Mouse (Mus musculus): ENCODE measurements around the gene Taok2. TPM values are rescaled to one million over a fixed set of nuclear protein-coding genes. Genes with fewer than 3 reads are reported as not detected.

Taok2 gene
- polyA plus RNA-seq, 2 experiments from 2014 or later: 15.3 to 15.6 TPM

DNA sequence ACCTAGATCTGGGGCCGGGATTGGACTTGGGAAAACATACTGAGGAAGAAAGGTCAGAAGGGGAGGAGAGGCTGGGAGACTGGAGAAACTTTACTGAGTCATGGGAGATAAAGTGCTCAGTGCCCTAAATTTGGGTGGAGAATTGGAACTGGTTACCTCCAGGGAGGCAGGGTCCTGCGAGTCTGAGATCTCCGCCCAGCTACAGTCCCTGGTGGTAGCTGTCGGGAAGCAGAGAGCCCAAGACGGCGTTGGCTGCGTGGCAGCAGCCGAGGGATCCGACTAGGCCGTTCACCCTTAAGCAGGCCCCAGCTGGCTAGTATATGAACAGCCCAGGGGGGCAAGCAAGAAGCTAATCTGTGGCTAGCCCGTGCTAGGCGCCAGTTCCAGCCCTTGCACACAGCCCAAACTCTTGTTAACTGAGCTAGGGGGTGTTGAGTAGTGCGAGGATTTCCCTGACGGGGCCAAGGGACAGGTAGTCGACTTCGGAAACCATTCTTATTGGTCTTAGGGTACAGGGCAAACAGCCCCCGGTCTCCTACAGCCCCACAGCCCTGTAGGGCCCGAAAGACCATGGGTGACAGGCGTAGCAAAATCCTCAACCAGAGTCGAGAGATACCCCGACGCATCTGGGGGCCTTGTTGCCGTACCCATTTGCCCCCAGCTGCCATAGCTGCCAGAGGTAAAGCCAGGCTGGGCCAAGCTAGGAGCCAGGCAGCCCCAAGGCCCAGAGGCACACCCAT lies 14.6 kb downstream of the Taok2 start:
- no peak for ATAC-seq

DNA sequence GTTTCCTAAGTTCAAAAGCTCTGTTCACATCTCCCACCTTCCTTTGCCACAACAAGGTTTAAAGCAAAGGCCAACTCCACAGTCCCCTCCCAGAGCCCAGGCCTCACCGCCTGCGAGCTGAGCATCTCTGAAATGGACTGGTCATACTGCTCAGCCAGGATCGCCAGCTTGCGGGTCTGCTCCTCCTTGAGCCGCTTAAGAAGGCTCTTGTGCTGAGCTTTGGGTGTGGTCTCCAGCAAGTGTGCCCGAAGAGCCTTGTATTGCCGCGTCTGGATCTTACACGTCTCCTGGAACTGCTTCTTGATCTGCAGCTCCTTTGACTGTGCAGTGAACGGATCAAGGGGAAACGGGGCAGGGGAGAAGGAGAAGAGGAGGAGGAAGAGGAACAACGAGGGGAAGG lies 16.5 kb downstream of the Taok2 start:
- ATAC-seq: no peak

DNA sequence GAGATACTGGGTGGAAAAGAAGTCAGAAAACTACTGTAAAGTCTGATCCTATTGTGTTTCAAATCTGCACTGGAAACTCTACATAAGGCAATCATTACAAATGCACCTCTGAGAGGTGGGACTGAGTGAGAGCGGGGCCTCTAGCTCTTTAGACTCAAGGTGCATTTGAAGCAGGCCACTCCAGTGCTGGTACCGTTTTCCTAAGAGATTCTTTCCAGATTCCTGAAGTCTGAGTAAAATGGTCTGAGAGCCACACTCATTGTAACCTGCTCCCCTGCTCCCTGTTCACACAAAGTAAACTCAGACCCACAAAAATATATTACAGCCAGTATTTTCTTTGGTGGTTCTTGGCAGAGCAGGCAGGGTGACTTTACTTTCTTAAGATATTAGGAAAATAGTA lies 17.0 kb downstream of the Taok2 start:
- no peak for ATAC-seq

DNA sequence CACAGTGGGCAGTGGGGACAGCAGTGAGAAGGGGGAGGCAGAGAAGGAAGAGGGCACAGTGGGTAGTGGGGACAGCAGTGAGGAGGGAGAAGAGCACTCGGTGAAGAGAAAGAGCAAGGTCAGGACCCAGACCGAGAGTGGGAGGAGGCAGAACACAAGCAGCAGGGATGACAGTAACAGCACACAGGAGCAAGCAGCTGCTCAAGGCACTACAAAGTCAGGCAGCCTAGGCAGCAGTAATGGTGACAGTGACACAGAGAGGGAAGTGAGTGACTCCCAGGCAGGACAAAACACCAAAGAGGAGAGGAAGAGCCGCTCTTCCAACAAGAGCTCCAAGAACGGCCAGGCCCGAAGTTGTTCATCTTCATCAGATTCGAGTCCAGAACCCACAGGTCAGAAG lies 20.7 kb downstream of the Taok2 start:
- no peak for ATAC-seq

DNA sequence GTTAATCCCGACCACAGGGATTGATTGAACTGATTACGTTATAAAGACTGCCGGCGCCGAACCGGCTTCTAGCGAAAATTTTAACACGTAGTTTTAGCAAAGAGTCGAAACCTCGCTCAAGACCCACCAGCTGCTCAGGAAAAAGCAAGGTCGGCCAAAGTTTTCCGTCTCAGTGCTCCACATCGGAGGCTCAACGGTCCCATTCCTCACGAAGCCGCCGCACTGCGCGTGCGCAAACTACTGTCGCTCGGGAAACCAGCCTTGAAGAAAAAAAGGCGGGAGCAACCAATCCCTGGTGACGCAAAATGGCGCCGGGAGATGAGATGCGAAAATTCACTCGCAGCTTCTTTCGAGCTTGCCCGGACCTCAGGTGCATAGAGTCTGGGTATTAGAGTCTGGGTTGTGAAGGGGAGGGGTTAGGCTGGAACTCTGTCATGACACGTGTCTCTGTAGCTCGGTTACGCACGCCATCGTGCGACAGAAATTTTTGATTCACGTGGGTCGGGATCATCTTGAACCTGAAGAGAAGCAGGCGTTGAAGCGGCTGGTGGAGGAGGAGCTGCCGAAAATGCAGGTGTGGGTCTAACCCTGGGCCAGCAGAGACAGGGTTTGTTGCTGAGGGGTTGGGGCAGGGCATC lies 22.2 kb downstream of the Taok2 start, which contains the start of gene Ino80e:
Gene Ino80e (minus strand): TSS at position 231 of the 638 bp plus-strand sequence.
- ATAC-seq: peak; percentile 69

DNA sequence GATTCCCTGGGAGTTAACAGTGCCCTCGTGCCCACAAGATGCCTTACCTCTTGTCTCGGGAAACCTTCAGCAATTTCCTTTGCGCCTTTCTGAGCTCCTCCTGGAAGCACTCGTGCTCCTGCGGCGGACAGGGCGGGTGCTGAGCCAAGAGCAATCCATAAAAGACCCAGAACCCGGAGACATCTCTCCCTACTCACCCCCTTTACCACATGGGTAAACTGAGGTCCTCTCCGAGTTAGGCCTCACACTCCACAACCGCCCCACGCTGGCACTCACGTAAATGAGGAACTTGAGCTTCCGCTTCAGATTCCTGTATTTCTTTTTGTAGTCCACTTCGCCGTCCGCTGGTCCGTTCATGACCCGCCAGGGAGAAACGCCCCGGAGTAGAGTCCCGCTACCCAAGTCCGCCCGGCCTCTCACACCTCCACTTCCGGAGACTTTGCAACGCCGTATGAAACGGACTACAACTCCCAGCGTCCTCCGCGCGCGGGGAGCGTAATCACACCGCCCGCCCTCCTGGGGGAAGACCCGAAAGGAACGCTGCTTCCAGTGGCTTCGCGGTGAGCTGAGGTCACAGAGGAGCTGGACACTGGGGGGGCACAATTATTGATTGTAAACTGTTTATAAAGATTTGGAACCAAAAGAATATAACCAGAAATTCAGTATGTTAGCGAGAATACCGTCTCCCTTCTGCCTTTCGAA lies 22.9 kb downstream of the Taok2 start, which contains the start of gene Hirip3:
Gene Hirip3 (plus strand): TSS at position 544 of the 702 bp plus-strand sequence.
- peak; percentile 88 for ATAC-seq

DNA sequence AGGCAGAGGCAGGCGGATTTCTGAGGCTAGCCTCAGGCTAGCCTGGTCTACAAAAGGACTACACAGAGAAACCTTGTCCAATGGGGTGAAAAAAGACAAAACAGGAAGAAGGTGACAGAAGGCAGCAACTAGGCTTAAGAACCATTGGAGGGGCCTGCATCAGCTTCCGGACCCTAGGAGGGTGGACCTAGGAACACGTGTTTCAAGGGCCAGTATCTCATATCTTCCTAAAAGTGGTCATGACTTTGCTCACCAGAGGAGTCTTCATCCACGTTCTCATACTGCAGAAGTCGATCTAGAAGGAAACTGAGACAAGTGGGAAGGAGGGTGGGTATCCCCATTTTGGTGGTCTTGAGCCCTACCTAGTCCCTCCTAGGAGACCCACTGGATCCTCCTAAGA lies 23.5 kb downstream of the Taok2 start:
- ATAC-seq: no peak

DNA sequence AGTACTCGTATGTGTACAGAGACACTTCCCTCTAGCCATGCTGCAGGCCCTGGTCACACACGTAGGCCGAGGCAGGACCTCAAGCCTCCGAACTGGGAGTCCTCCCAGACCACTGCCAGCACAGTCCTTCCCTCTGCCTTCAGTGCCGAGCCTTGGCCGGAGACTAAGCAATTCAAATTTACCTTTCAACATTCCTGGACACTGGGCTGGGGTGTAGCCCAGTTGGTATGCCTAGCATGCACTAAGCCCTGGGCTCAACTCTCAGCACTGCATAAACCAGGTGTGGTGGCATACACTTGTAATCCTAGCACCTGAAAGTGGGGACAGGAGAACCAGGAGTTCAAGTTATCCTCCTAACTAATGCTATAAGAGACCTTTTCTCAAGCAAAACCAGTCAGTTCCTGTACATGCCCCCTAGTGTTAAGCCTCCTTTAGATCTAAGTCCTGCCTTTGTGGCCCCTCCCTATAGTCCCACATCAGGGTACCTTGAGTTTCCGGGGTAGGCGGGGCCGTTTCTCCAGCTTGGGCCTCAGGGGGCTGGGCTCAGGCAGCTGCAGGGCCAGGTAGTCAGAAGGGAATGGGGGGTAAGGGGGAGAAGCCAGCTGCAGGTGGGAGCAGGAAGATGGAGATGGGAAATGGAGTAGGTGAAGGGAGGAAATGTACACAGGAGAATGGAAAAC lies 27.6 kb downstream of the Taok2 start:
- no peak for ATAC-seq

DNA sequence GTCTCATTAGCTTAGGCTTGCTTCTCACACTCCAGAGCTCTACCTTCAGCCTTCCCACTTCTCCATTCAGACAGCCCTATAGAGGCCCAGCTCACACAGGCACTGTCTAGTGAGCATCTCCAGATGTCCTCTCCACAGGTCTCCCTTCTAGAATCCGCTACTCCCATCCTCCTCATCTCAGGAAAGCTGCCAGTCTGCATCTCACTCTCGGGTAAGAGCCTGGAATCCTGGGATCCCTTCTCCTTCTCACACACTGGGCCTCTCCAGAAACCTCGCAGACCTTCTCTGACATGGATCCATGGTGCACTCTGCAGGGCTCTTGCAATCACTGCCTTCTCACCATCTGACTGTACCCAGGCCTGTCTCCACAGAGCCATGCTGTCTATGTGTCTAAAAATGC lies 28.9 kb downstream of the Taok2 start:
- ATAC-seq: no peak

DNA sequence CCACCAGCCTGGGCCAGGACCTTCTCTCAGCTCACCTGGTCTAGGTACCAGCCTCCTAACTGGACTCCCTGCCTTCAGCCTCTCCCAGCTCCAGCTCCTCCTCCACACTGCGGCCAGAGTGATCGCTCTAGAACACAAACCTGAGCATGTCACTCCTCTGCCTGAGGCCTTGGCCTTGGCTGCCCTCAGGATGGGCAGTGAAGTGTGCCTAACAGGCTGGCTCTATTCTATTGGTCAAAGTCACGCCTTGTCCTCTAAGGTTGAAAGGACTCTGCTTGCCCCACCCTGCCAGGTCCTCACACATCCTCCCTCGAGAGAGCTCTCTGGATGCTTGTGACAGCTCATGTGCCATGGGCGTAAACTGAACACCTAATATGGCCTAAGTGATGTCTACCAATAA lies 31.0 kb downstream of the Taok2 start:
- ATAC-seq: no peak

DNA sequence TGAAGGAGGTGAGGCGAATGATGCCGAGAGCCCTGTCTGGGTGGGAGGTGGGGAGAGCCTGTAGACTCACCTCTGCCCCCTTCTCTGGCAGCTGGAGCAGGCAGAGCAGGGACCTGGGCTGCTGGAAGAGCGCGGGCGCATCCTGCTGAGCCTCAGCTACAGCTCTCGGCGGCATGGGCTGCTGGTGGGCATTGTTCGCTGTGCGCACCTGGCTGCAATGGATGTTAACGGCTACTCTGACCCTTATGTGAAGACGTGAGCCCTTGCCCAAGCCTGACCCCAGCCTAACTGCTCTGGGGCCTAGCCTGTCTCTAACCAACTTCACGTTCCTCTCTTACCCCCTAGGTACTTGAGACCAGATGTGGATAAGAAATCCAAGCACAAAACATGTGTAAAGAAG lies 33.3 kb downstream of the Taok2 start:
- ATAC-seq: no peak

DNA sequence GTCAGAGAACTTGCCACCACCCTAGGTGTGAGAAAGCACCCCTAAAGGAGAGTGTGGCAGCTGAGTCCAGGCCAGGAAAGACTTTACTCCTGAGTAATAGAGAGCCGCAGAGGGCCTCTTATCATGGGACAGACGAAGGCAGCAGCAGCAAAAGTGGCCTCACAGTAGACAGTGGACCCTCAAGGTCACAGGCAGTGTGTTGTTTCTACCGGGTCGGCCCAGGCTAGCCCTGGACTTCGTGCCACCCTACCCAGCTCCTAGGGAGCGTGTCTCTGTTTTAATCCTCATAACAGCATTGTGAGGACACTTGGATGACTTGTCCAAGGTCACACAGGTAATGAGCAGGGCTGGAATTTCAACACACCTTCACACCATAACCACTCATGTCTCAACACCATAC lies 34.3 kb downstream of the Taok2 start:
- no peak for ATAC-seq

DNA sequence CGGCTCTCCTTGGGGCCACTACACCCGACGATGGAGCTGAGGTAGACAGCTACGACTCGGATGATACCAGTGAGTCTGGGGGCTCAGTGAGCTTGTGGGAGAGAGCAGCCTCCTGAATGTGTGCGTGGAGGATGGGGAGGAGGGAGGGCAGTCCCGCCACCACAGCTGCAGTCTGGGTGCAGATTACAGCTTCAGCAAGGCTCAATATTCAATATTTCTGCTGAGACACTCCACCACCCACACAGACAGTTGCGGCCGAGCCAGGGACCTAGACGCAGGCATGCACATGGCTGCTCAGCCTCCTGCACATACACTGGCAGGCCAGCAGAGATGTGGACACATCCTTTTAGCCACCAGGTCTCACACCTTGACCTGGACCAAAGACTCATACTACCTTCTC lies 35.7 kb downstream of the Taok2 start:
- ATAC-seq: no peak

DNA sequence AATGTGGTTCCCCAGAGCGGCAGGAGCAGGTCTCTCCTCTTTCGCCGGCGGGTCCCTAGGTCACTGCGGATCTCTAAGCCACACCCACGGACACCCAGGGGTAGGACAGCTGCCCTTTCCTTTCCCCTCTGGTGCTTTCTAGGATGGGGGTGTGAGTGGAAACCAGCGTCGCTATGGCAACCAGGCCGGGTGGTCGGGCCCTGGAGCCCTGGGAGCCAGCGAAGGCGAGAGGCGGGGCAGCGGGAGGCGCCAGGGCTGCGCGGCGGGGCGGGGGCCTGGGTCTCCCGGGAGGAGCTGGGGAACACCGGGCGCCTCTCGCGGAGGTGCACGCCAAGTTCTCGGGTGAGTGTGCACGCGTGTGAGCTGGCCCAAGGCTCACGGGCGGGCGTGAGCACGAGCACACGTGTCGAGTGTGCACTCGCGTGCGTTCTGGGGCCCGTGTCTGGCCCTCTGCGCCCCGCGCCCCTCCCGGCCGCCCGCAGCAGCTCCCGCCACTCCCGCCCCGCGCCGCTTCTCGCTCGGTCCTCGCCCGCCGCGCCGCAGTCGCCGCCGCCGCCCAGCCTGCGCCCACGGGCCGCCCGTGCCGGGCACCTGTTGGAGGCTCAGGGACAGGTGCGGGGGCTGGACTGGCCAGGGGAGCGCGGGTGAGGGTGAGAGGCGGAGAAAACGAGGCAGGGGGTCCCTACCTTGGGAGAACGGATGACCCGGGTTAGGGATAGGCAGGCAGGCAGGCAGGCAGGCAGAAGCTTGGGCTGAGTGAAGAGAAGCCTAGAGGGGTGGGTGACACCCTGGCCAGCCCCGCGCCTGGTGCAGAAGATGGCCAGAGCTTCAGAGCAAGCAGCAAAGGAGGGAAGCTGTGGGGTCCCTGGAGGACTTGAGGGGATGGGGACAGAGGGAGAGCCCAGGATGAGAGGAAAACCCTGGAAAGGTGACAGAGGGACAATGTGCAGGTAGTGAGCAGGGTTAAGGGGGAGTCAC lies 36.8 kb downstream of the Taok2 start:
- no peak for ATAC-seq

DNA sequence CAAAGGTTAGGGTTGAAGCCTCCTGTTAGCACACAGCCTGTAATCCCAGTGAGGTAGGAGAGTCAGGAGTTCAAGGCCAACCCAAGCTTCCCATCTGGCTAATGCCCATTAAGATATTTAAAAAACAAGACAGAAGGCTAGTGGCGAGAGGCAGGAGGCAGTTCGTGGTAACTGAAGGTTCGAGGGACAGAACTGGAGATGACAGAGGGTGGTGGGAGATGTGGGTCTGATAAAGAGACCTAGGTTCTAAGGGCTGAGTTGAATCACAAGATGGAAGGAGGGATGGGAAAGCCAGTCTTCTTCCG lies 37.4 kb downstream of the Taok2 start, which contains the start of gene Doc2a:
Gene Doc2a (plus strand): TSS at position 301 of the 305 bp plus-strand sequence.
- no peak for ATAC-seq

DNA sequence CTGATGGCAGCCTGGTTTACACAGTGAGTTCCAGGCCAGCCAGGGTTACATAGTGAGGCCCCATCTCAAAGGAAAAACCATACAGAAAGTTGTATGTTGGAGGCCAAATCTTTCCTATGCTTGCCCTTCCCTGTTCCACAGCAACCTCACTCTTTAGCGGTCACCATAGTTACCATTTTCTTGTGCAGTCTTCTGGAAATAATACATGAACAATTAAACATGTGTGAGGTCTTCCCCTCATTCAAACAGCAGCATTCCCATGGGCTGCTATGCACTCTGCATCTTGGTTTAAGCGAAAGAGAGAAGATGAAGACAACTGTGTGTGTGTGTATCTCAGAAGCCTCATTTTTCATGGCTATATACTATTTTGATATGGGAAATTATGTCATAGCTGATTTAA lies 39.0 kb downstream of the Taok2 start:
- ATAC-seq: no peak

DNA sequence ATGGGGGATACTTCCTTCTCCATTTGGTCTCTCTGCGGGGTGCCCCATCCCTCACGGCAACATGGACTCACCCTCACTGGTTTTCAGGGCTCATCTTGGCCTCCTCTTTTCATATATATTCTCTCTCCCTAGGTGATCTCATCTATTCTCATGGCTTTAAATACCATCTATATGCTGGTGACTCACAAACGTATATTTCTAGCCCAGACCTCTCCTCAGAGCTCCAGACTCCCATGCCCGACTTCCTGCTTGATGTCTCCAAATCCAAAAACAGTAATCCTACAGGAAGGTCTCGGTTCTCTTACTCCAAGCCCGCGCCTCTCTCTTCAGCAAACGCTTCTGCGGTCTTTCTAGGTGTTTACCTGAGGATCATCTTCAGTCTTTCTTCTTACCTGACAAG lies 41.2 kb downstream of the Taok2 start:
- ATAC-seq: no peak

DNA sequence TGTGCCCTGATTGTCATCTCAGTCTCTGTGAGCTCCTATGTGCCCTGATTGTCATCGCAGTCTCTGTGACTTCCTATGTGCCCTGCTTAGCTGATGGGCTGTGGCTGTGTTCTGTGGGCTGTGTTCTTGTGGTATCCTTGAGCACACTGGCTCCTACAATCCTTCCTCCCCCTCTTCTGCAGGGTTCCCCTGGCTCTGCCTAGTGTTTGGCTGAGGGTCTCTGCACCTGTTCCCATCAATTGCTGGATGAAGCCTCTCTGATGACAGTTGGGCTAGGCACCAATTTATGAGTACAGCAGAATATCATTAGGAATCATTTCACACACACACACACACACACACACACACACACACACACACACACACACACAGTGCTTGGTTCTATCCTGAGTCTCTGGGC lies 51.2 kb downstream of the Taok2 start:
- no peak for ATAC-seq

DNA sequence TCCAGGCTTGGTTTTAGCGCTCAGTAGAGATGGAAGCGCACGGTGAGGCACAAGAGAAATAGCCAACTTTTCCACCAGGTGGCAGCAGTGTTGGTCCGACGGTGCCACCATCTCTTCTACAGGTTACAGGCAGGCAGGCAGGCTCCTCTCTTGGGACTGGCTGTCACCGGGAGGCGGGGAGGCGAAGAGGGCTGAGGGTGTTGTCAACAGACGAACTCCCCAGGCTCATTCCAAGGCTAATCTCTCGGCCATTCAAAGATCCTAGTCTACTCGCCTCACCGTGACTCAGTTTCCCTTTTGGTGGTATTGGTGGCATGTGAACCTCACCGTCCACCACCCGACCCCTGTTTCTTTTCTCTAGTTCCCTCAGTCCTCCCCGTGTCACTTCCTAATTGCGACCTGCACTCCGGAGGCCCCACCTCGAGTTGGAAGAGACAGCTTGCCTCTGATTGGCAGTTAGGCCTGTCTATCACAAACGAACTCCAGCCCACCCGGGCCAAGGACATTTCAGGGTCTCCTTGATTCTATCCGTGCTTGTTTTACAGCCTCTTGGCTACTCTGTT lies 52.4 kb downstream of the Taok2 start:
- ATAC-seq: peak; percentile 92

DNA sequence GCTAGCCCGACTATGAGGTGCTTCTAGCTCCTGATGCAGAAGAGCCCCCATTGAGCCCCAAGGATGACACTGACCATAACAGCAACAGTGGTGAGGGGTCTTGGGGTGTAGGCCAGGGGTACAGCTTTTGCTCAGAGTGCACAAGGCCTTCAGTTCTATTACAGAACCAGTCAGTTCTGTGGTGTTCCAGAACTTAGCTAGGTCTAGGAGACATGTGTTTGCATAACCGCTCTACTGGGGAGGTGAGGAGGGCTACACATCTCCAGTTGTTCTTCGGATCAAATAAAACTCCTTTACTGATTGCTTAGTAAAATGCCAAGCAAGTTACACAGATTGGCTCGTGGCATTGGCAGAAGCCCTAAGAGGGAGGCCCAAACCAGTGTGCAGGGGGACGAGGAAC lies 53.0 kb downstream of the Taok2 start, which contains the start of gene 4930451I11Rik:
Gene 4930451I11Rik (minus strand): TSS at position 101 of the 400 bp plus-strand sequence.
- ATAC-seq: no peak

DNA sequence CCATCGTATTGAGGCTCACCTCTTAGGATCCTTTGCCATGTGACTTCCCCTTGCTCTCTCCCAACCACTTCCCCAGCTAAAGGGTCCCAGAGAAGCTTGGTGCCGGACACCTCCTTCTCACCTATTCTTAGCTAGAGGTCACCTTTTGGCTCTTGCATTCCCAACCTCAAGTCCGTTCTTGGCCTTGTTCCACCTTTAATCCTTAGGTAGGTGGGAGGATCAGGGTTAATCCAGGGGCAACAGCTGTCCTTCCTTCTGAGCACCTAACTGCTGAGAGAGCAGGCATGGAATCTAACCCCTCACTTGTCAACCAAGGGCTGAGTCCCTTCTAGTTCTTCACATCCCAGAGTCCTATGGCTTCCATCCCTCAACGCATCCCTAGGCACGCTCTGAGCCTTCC lies 58.6 kb downstream of the Taok2 start:
- no peak for ATAC-seq

DNA sequence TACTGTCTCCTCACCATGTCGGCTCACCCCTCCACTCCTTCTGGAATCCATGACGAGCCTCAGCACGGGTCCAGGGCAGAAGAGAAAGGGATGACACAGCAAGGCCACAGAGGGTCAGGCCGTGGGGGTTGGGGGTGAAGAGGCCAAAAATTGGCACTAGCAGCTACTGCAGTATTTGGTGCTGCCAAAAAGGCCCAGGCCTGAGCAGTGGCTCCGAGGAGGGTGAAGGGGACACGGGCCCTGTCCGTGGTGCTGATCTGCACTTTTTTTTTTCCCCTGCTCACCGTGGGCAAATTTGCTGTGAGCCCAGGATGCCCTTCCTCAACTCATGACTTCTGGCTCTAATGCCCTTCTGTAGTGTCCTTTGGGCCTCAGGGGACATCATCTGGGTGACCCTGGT lies 59.1 kb downstream of the Taok2 start:
- ATAC-seq: no peak

All from CD4-positive, CD25-positive, alpha-beta regulatory T cell, adult 4 months (primary cell).